Mouse (Mus musculus): ENCODE results near the gene Il17re.

DNA sequence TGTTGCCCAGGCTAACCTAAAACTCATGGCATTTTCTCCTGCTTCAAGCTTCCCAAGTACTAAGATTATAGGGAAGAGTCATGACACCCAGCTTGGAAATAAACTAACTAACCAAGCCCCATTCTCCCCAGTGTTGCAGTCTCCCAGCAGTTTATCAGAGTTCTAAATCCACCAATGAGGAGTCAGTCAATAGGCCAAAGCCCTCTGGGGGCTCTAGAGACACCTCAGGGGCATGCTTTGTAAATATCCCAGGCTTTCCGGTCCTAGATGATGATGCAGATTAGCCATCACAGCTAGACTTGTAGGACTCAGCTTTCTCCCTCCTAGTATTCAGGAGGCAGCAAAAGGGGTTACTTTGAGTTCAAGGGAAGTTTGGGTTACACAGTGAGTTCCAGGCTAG is 48.3 kb upstream of the Il17re start:
- TF ChIP-seq MAFK (IDR thresholded peaks at IDR 0.05; ENCODE audit: insufficient read depth, low read depth, low read length) = no peak
- no peak for TF ChIP-seq CHD2 (IDR thresholded peaks at IDR 0.05; ENCODE audit: low read depth, low read length)
- TF ChIP-seq ZNF384 (IDR thresholded peaks at IDR 0.05; ENCODE audit: low read depth, low read length) = no peak
- no peak for TF ChIP-seq HCFC1 (IDR thresholded peaks at IDR 0.05; ENCODE audit: borderline replicate concordance, insufficient read depth, low read length)
- TF ChIP-seq ZC3H11A (IDR thresholded peaks at IDR 0.05; ENCODE audit: borderline replicate concordance, low read depth, low read length) = no peak
